Mouse (Mus musculus) ovary, postnatal 10 days (tissue): ENCODE data around the gene Cd52.

Source experiments
- DNase-seq: peaks from one replicate; pipeline ENCODE4 v3.0.0; 2022; ENCODE audit warnings: low spot score

Cd52 gene

GRCm38 (mm10) chr4:134119042-134119441 lies 24.2 kb upstream of the Cd52 start:
- DNase-seq = no peak

- no peak for DNase-seq
These were observed 23.4 kb upstream of the Cd52 start for GRCm38 (mm10) chr4:134118126-134118800.

GRCm38 (mm10) chr4:134117012-134117411 lies 22.1 kb upstream of the Cd52 start:
- DNase-seq = no peak

- DNase-seq = no peak
These were observed 21.6 kb upstream of the Cd52 start for GRCm38 (mm10) chr4:134116501-134116900.

GRCm38 (mm10) chr4:134115215-134116144 lies 20.6 kb upstream of the Cd52 start:
- DNase-seq = no peak

GRCm38 (mm10) chr4:134114038-134114437 lies 19.2 kb upstream of the Cd52 start:
- no peak for DNase-seq

GRCm38 (mm10) chr4:134113356-134113994 lies 18.6 kb upstream of the Cd52 start:
- no peak for DNase-seq

- no peak for DNase-seq
These were observed 17.5 kb upstream of the Cd52 start for GRCm38 (mm10) chr4:134112403-134112802.

- no peak for DNase-seq
These were observed 15.8 kb upstream of the Cd52 start for GRCm38 (mm10) chr4:134110653-134111052.

GRCm38 (mm10) chr4:134108196-134108595 lies 13.3 kb upstream of the Cd52 start:
- DNase-seq = no peak

- no peak for DNase-seq
These were observed 12.8 kb upstream of the Cd52 start for GRCm38 (mm10) chr4:134107730-134108129.

- no peak for DNase-seq
These were observed 11.2 kb upstream of the Cd52 start for GRCm38 (mm10) chr4:134106105-134106504.

- no peak for DNase-seq
These were observed 7.8 kb upstream of the Cd52 start for GRCm38 (mm10) chr4:134102742-134103119.

- DNase-seq = peak; percentile 65
These were observed 7.3 kb upstream of the Cd52 start, which contains the start of gene Ubxn11 for GRCm38 (mm10) chr4:134101979-134102741. Gene Ubxn11 (plus strand): TSS chr4:134102570.

- no peak for DNase-seq
These were observed 5.4 kb upstream of the Cd52 start for GRCm38 (mm10) chr4:134100245-134100644.

GRCm38 (mm10) chr4:134098628-134099027 lies 3.7 kb upstream of the Cd52 start:
- DNase-seq = no peak

GRCm38 (mm10) chr4:134097015-134097608 lies 2.2 kb upstream of the Cd52 start:
- no peak for DNase-seq

GRCm38 (mm10) chr4:134096120-134096519 lies 1.2 kb upstream of the Cd52 start:
- DNase-seq = no peak

GRCm38 (mm10) chr4:134094004-134094564 lies 798 bp downstream of the Cd52 start:
- DNase-seq = no peak

GRCm38 (mm10) chr4:134092382-134093288 lies 2.2 kb downstream of the Cd52 start:
- DNase-seq = no peak
